Mouse (Mus musculus): ENCODE measurements around the gene Agpat4. TPM values are rescaled to one million over a fixed set of nuclear protein-coding genes. Genes with fewer than 3 reads are reported as not detected.

The Agpat4 gene
- polyA plus RNA-seq, 1 experiment from 2014 or later: 65.7 TPM

GRCm38 (mm10) chr17:12259957-12260356 is 141.5 kb downstream of the Agpat4 start:
- Histone ChIP-seq H3K27me3 (replicated peaks) (no peaks in the 10 kb centered on the region), H3K36me3 (replicated peaks) (peaks cover 39% of the 10 kb centered on the region), H3K4me2 (no peak overlapping the region), H3K4me3 (no peak overlapping the region), H3K9me3 (no peaks in the 10 kb centered on the region), H3K27ac (no peak overlapping the region), H3K9ac (no peak overlapping the region), H3K4me1 (no peaks in the 10 kb centered on the region)
- 90% methylated on average over 8 of the region's 8 CpGs for WGBS
- no peak for ATAC-seq (replicated peaks)

- no peak overlapping the region for H3K4me2 ChIP-seq
- 92% methylated on average over 7 of the region's 7 CpGs for WGBS
- no peak overlapping the region for H3K27ac ChIP-seq
- no peak overlapping the region for H3K9ac ChIP-seq
- no peak overlapping the region for H3K4me3 ChIP-seq
- H3K9me3 ChIP-seq: no peaks in the 10 kb centered on the region
- H3K27me3 ChIP-seq (replicated peaks): no peaks in the 10 kb centered on the region
- ATAC-seq (replicated peaks): no peak
- peaks cover 26% of the 10 kb centered on the region; the same call in 1 of the 2 replicates for H3K36me3 ChIP-seq (replicated peaks)
- peaks cover 9% of the 10 kb centered on the region for H3K4me1 ChIP-seq
These were observed 142.9 kb downstream of the Agpat4 start for GRCm38 (mm10) chr17:12261376-12261775.

- no peak overlapping the region for H3K4me3 ChIP-seq
- 74% methylated on average over 2 of the region's 2 CpGs for WGBS
- H3K4me2 ChIP-seq: no peak overlapping the region
- H3K36me3 ChIP-seq (replicated peaks): peaks cover 21% of the 10 kb centered on the region; the same call in 1 of the 2 replicates
- no peak overlapping the region for H3K9ac ChIP-seq
- peaks cover 14% of the 10 kb centered on the region for H3K4me1 ChIP-seq
- H3K27me3 ChIP-seq (replicated peaks): no peaks in the 10 kb centered on the region
- H3K9me3 ChIP-seq: no peaks in the 10 kb centered on the region
- H3K27ac ChIP-seq: no peak overlapping the region
- 0 out of 2 replicates have a peak, but pooled peaks have one; percentile 31 for ATAC-seq (replicated peaks)
These were observed 143.4 kb downstream of the Agpat4 start for GRCm38 (mm10) chr17:12261887-12262286.

- H3K27ac ChIP-seq: no peak overlapping the region
- 92% methylated on average over 8 of the region's 8 CpGs for WGBS
- no peak for ATAC-seq (replicated peaks)
These were observed 144.3 kb downstream of the Agpat4 start for GRCm38 (mm10) chr17:12262851-12263250.

GRCm38 (mm10) chr17:12263787-12264186 is 145.3 kb downstream of the Agpat4 start:
- no peak for ATAC-seq (replicated peaks)
- H3K27me3 ChIP-seq (replicated peaks): no peaks in the 10 kb centered on the region
- 88% methylated on average over 13 of the region's 13 CpGs for WGBS
- H3K36me3 ChIP-seq (replicated peaks): 0 out of 2 replicates have a peak, but pooled peaks cover 9% of the 10 kb centered on the region
- peaks cover 24% of the 10 kb centered on the region for H3K4me1 ChIP-seq
- no peak overlapping the region for H3K4me3 ChIP-seq
- no peaks in the 10 kb centered on the region for H3K9me3 ChIP-seq
- H3K9ac ChIP-seq: no peak overlapping the region
- H3K27ac ChIP-seq: no peak overlapping the region
- H3K4me2 ChIP-seq: no peak overlapping the region

More at GRCm38 (mm10) chr17:12262851-12263250, 144.3 kb downstream of the Agpat4 start:
- H3K9ac ChIP-seq: no peak overlapping the region
- no peaks in the 10 kb centered on the region for H3K9me3 ChIP-seq
- no peak overlapping the region for H3K4me3 ChIP-seq
- H3K4me2 ChIP-seq: no peak overlapping the region
- H3K36me3 ChIP-seq (replicated peaks): peaks cover 11% of the 10 kb centered on the region; the same call in 1 of the 2 replicates
- no peaks in the 10 kb centered on the region for H3K27me3 ChIP-seq (replicated peaks)
- H3K4me1 ChIP-seq: peaks cover 21% of the 10 kb centered on the region

- H3K9me3 ChIP-seq: no peaks in the 10 kb centered on the region
- H3K4me1 ChIP-seq: peaks cover 24% of the 10 kb centered on the region
- H3K36me3 ChIP-seq (replicated peaks): 0 out of 2 replicates have a peak, but pooled peaks cover 9% of the 10 kb centered on the region
- WGBS: 93% methylated on average over 3 of the region's 3 CpGs
- no peak overlapping the region for H3K9ac ChIP-seq
- ATAC-seq (replicated peaks): no peak
- H3K27me3 ChIP-seq (replicated peaks): no peaks in the 10 kb centered on the region
- no peak overlapping the region for H3K4me2 ChIP-seq
- no peak overlapping the region for H3K4me3 ChIP-seq
- no peak overlapping the region for H3K27ac ChIP-seq
These were observed 145.8 kb downstream of the Agpat4 start for GRCm38 (mm10) chr17:12264293-12264692.

- Histone ChIP-seq H3K4me3 (no peak overlapping the region), H3K27ac (peak overlapping the region; percentile 58), H3K27me3 (replicated peaks) (no peaks in the 10 kb centered on the region), H3K9me3 (no peaks in the 10 kb centered on the region), H3K9ac (no peak overlapping the region), H3K36me3 (replicated peaks) (peaks cover 8% of the 10 kb centered on the region), H3K4me2 (no peak overlapping the region), H3K4me1 (peaks cover 24% of the 10 kb centered on the region)
- ATAC-seq (replicated peaks): peak; percentile 74
- 61% methylated on average over 21 of the region's 21 CpGs for WGBS
These were observed 147.7 kb downstream of the Agpat4 start for GRCm38 (mm10) chr17:12265969-12266925.

- Histone ChIP-seq H3K9me3 (no peaks in the 10 kb centered on the region), H3K27me3 (replicated peaks) (no peaks in the 10 kb centered on the region), H3K27ac (no peak overlapping the region), H3K4me1 (peaks cover 24% of the 10 kb centered on the region), H3K9ac (no peak overlapping the region), H3K4me2 (no peak overlapping the region), H3K4me3 (no peak overlapping the region), H3K36me3 (replicated peaks) (peaks cover 14% of the 10 kb centered on the region)
- no peak for ATAC-seq (replicated peaks)
- WGBS: 73% methylated on average over 4 of the region's 4 CpGs
These were observed 149.6 kb downstream of the Agpat4 start for GRCm38 (mm10) chr17:12268091-12268490.

GRCm38 (mm10) chr17:12268538-12268937 is 150.0 kb downstream of the Agpat4 start:
- no peaks in the 10 kb centered on the region for H3K9me3 ChIP-seq
- H3K27me3 ChIP-seq (replicated peaks): no peaks in the 10 kb centered on the region
- H3K9ac ChIP-seq: no peak overlapping the region
- no peak for ATAC-seq (replicated peaks)
- WGBS: 78% methylated on average over 10 of the region's 10 CpGs
- H3K4me1 ChIP-seq: peaks cover 24% of the 10 kb centered on the region
- no peak overlapping the region for H3K4me3 ChIP-seq
- H3K4me2 ChIP-seq: no peak overlapping the region
- no peak overlapping the region for H3K27ac ChIP-seq
- H3K36me3 ChIP-seq (replicated peaks): peaks cover 14% of the 10 kb centered on the region

Other genes with a start within 250 kb of the Agpat4 start
- 38.8 and 50.8 TPM in 2 replicates for gene Map3k4, start 200.1 kb downstream of the Agpat4 start, polyA plus RNA-seq (2015; fragmentation: Nextera tagmentation; extraction: Ambion mirVana)